Mouse (Mus musculus): ENCODE results near the gene Plpp4. TPM values are rescaled to one million over a fixed set of nuclear protein-coding genes. Genes with fewer than 3 reads are reported as not detected.

The Plpp4 gene
- not detected for polyA plus RNA-seq (2017; shearing (Covaris generic))

DNA sequence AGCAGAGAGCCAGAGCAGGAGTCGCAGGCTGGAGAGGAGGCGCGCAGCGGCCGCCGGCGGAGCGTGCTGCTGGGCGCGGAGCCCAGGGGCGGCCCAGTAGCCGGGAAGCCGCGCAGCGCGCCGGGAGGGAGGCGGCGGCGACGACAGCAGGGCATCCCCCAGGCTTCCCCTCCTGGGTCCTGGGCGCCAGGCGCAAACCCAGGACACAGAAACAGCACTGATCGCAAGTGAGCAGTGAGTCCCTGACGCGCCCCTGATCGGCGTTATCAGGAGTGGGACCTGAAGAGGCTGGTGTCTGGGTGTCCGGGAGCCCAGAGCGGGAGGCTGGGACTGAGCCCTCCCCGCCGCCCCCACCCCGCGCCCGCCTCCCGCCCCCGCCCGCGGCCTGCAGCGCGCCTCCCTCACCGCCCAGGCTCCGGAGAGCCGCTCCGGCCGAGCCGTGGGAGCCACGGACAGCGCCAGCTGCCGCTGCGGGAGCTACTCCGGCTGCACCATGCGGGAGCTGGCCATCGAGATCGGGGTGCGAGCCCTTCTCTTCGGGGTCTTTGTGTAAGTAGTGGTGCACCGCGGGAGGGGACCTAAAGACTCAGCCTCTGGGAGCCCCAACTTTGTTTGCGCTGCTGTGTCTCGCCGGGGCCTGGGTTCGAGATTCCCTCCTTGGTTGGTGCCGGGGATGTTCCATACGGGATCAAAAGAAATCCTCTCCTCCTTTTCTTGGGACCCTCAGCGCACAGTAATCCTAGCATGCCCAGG, at the start of gene Plpp4:
TSS of gene Plpp4 (plus strand) at position 411 of the 753 bp plus-strand sequence.

All from CD4-positive, CD25-positive, alpha-beta regulatory T cell (primary cell).